Mouse (Mus musculus) embryo, embryonic 9.5 days (tissue): ENCODE measurements around the gene Adgrg1.

ENCODE experiments used
- DNase-seq: peaks from one replicate; pipeline ENCODE4 v3.0.0-alpha.2; 2017; ENCODE audit errors: extremely low spot score

The Adgrg1 gene

DNA sequence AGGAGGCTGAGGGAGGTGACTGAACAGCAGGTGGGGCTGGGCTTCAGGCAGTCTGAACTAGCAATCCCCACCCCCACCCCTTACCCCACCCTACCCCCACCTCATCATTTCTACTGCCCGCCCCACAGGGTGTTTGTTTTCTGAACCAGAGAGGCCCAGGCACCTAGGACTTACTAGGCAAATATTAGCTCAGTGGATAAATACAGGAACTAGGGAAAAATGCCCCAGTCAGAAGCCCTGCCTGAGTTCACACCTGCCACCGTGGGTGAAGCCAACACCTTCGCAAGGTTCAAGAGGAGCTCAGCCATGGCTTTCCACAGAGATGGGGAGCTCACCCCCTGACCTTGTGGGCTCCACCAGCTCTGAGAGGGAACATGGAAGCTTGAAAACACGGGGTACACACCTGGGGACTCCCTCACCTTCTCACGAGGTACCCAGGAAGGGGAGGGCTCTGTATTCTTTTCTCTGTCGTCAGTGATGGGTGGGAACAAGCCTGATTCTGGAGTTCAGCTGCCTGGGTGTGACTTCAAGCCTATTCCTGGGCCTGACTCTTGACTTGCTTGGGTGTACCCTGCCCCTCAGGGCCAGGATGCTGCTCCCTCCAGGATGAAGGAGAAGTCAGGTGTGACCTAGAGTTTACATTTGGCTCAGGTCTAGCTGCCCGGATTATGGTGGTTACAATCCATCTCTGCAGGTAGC lies at the start of gene Adgrg1:
TSS of gene Adgrg1 (plus strand) at position 285 of the 699 bp plus-strand sequence.
- DNase-seq: no peak

GRCm38 (mm10) chr8:94928227-94928626 lies 46.3 kb upstream of the Adgrg1 start:
- DNase-seq: no peak

DNA sequence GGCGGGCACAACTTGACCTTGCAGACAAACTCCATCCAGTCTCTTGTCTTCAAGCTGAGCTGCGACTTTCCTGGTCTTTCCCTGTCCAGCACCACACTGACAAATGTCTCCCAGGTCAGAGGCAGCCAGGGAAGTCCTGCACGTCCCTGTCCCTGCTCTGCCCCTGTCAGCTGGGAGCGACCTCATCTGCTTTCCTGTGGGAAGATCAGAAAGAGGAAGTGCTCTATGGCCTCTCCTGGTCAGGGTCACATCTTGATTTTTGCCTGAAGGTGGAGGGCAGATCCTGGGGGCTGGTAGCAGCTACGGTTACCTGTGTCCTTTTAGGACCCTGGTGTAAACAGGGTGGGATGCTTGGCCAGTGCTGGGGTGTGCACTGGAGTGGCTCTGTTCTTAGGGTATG lies 40.6 kb upstream of the Adgrg1 start:
- no peak for DNase-seq

DNA sequence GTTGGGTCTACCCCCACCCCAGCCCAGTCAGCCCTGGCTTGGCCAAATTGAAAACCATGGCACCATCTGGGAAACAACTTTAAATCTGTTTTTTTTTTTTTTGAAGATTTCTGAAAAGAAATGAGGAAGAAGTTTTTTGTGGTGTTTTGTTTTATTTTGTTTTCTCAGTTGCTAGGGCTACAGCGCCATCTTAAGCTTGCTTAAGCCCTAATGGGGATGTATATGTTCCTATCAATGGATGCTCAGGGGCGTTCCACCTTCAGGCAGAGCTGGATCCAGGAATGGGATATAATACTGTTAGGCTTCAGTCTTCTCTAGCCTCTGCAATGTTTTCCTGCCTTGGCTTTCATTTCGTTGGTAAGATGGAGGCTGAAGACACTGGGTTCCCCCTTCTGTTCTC lies 39.4 kb upstream of the Adgrg1 start:
- DNase-seq: no peak

DNA sequence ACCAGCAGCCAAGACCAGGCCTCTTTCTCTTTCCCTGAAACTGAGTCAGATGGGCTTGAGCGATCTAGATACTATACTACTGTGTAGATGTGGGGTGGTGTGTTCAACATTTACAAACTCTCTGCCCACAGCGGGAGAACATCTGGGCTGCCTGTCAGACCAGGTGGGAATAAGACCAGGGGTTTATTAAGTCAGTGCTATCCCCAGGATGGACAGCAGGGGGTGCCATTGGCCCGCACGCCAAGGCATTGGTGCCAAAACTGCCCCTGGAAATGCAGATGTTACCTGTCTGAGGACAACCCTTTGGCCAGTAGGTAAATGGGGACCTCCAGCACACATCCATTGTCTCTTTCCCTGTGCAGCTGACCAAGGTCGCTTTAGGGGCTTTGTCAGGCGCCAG lies 32.0 kb upstream of the Adgrg1 start:
- DNase-seq: peak; percentile 71

DNA sequence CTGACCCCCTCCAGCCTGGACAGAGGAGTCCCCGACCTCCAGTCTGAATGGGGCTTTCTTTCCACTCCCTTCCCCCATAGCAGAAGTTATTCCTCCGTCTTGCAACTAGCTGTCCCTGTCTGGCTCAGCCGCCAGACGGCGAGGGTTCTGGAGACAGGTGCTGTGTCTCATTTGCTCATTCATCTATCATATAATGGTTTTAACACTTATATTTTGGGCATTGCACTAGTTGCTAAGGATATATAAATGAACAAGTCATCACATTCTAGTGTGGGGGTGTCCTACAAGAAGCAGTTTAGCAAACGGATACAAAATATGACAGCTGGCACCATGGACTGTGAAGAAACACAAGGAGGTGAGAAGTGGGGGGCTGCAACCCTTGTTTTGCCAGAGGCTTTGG lies 29.4 kb upstream of the Adgrg1 start:
- no peak for DNase-seq

DNA sequence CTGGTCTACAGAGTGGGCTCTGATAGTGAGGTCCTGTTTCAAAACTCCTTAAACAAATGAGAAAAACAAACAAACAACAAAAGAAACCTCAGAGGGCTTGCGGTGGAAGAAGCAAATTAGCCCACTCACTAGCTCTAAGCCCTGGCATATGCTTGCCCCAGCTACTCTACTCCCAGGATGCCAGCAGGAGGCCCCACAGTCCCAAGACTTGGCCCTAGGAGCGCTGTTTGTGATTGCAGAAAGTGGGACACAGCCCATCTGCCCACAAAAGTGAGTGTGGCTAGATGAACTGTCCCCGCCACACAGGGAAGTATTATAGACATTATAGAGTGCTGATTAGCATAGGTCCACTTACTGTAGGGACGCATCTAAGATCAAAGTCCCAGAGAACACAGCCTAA lies 26.1 kb upstream of the Adgrg1 start:
- no peak for DNase-seq

GRCm38 (mm10) chr8:94949010-94949409 lies 25.5 kb upstream of the Adgrg1 start:
- no peak for DNase-seq

- DNase-seq: peak; percentile 76
These were observed 24.5 kb upstream of the Adgrg1 start for GRCm38 (mm10) chr8:94950046-94950445.

DNA sequence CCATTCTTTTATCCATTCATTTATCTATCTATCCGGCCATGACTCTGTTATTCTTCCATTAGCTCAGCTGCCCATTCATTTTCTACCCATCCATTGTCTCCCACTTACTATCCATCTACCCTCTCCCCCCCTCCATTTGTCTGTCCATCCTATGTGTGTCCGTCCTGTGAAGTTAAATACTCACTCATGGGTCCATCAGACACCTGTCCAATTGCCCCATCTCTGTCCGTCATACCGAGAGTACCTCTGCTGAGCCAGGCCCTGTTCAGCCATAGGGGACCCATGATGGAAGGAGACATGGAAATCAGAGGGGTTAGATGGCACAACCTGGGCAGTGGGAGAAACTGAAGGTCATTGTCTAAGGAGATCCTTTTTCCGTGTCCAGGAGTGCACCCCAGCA lies 24.1 kb upstream of the Adgrg1 start:
- no peak for DNase-seq

- no peak for DNase-seq
These were observed 22.5 kb upstream of the Adgrg1 start for GRCm38 (mm10) chr8:94952086-94952485.

DNA sequence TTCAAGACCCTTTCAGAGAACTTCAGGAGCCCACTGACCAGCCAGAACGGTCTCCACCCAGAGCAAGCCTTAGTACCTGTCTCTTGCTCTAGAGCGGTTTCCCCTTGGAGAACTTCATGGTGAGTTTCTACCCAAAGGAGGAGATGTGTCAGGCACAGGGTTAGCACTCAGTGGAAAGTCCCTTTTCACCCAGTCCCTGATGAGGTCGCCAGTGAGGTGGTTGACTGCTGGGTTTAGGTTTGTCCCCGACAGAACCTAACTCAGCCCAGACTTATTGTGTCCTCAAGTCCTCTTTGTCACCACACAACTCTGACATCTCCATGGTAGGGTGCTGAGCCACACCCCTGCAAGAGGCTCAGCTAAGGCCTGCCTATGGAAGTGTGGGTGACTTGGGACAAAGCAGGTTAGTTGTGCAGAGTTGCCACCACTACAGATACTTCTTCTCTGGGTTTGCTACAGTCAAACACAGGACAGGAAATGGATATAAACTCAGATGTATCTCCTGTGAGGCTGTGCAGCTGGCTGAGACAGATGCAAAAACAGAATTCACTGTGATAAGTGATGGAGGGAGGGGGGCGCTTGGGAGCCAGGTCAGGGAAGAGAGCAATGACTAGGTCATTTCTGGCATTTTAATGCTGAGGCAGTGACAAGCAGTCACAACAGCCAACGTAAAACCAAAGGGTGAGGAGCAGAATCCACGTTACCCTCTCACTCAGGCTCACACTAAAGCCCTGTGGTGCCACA lies 20.8 kb upstream of the Adgrg1 start:
- no peak for DNase-seq

- DNase-seq: no peak
These were observed 20.2 kb upstream of the Adgrg1 start for GRCm38 (mm10) chr8:94954368-94954737.

- no peak for DNase-seq
These were observed 19.4 kb upstream of the Adgrg1 start for GRCm38 (mm10) chr8:94954921-94955758.

DNA sequence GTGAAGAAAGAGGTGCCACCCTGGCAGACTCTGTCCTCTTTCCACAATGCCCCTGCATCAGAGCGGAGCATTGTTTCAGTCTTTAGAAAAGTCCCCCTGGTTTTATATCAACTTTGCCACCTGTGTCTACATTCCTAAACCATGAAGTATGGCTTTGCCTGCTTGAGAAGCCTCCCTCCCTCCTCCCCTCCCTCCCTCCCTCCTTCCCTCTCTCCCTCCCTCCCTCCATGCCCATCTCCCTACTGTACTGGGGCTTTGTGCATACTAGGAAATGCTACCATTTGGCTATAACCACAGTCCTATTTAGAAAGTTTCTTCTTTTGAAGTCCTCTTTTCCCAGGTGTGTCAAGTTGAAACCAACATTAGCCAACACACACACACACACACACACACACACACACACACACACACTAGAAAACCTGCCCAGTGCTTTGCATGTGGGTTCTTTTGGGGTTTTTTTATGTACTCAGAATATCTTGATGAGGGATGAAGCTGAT lies 18.4 kb upstream of the Adgrg1 start:
- no peak for DNase-seq

GRCm38 (mm10) chr8:94962201-94962600 lies 12.3 kb upstream of the Adgrg1 start:
- no peak for DNase-seq

- DNase-seq: no peak
These were observed 9.7 kb upstream of the Adgrg1 start for GRCm38 (mm10) chr8:94964828-94965227.

DNA sequence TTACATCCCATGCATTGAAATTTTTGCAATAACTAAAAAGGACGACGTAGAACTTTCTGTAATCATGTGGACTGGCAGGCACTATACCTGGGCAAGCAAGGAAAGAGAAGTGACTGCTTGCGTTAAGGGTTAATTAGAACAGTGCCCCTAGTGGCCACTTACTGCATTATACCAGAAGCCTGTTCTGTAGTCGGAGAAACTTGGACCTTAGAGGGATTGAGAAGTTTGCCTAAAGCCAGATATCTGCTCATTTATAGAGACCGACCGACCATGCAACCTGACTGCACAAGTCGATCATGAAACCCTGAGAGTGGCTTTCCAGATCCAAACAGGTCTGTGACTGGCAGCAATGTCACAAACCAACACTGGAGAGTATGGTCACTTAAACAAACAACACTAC lies 8.0 kb upstream of the Adgrg1 start:
- DNase-seq: peak; percentile 57

- no peak for DNase-seq
These were observed 7.5 kb upstream of the Adgrg1 start for GRCm38 (mm10) chr8:94967071-94967470.

- no peak for DNase-seq
These were observed 7.0 kb upstream of the Adgrg1 start for GRCm38 (mm10) chr8:94967554-94967953.

DNA sequence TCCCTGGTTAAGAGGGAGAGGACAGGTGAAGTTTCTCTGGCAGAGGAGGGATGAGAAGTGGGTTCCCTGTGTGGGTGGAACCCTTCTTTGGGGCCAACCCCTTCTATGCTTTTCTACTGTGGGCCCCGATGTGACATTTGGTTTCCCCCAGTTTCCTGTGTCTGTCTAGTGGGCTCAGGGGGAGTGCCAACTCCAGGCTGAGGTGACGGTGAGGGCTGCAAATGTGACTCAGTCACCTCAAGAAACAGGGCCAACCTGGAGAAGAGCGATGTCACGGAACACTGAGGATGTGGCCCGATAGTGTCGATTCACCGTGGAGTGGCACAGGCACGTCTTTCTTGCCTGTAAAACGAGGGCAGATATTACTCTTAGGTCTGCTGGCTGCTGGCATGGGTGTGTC lies 1.3 kb upstream of the Adgrg1 start:
- no peak for DNase-seq

DNA sequence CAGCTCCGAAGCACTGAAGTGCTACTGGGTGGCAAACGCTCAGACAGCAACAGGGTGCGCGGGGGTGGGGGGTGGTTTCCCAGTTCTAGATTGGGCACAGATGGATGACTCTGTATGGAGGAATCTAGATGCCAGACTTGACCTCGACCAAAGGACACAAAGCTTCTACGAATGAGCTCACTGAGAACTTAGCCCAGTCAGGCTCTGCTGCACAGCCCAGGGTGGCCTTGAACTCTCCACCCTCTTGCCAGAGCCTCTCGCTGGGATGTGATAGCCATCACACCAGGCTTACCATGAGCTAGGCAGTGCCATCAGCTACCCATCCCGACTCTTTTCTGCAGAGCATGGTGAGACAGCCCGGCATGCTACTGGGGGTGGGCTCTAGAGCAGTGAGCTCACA lies 765 bp upstream of the Adgrg1 start:
- DNase-seq: no peak
